Mouse (Mus musculus): Measurements from ENCODE around the gene Slc2a8.
"Not testable (repeated sequence)": the region's sequence is repeated elsewhere in the genome, so short reads cannot be mapped to it uniquely, and the experiment has no call there.

GRCm38 (mm10) chr2:33009055-33009454 lies 27.2 kb upstream of the Slc2a8 start:
- TF ChIP-seq CTCF (IDR thresholded peaks at IDR 0.05; ENCODE audit: insufficient read depth, low read length); POLR2A (IDR thresholded peaks at IDR 0.05; ENCODE audit: borderline replicate concordance, extremely low read depth, low read depth, low read length): not testable (repeated sequence)
